In the genomic region with DNA sequence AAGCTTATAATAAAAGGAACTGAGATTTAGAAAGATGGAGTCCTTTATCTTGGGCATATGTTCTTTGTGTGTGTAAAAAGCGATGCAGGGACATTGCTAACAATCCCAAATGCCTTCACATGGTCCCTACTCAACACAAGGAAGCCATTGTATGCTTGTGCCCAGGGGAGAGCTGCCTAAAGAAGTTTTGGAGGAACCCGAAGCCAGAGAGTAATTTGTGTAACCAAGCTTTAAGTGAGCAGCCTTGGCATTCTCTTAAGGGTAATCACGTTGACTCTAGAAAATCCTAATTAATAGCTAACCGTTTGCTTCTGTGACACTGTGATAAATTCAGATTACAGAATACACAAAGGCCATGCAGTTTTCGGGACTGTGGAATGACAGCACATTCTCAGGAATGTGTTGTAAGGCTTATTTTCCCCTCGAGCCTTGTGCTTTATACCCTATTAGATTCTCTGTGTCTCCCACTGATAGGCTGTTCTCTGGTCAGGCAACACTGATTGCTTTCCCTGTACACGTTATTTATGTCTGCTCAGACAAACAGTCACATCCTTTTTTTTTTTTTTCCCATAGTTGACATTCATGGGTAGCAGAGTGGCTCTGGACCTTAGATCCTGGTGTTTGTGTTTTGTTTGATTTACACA, we compare ENCODE assay signal across 18 mouse cellular contexts. TPM values are rescaled to one million over a fixed set of nuclear protein-coding genes. Genes with fewer than 3 reads are reported as not detected.
DNase-seq lines count a peak whose midpoint lies in the region; ATAC-seq and TF ChIP-seq lines count a peak whose summit lies in the region.
"Had no signal": no experiment of that assay in that cellular context is flagged by ENCODE, and none has a peak within 500 bp of the region (broad histone marks: within the 10 kb centered on the region; RNA-seq: fewer than 3 reads in every experiment).

No protein-coding gene starts in this region.

- no peaks in the 10 kb centered on the region for H3K9me3 ChIP-seq in kidney, embryonic 14.5 days (ENCODE audit: control insufficient read depth, low read length)
- no peaks in the 10 kb centered on the region for H3K9me3 ChIP-seq in stomach, postnatal 0 days (ENCODE audit: control insufficient read depth, low read length)

- DNase-seq in embryo, embryonic 10.5 days (ENCODE audit: low spot score): peak; percentile 17
- no peak for DNase-seq in embryo, embryonic 10 days (ENCODE audit: low spot score)
- no peak for DNase-seq in kidney, postnatal 10 days
- peak; percentile 78 for DNase-seq in brain, embryonic 14.5 days (ENCODE audit: low read depth)
- DNase-seq in mesoderm, embryonic 11.5 days (ENCODE audit: low read depth, low spot score): peak; percentile 17
- no peak for DNase-seq in spleen, adult 18-20 months
- DNase-seq in stomach, postnatal 0 days (ENCODE audit: low spot score): no peak
- DNase-seq: adrenal gland, postnatal 36 days; cerebellum, adult 9-11 months; heart, adult 11 months; kidney, postnatal 36 days; liver; lung, embryonic 14.5 days; thymus, adult 2 months had no signal

- H3K4me3 ChIP-seq in kidney, embryonic 14.5 days (ENCODE audit: low read length): no peak overlapping the region
- no peak overlapping the region for H3K4me3 ChIP-seq in stomach, postnatal 0 days (ENCODE audit: low read depth, low read length)
- H3K4me3 ChIP-seq: erythroblast, embryonic 14.5 days had no signal

- WGBS in kidney, embryonic 14.5 days: 30% methylated on average over 7 of the region's 7 CpGs
- WGBS in stomach, postnatal 0 days: 31% methylated on average over 7 of the region's 7 CpGs

- H3K9ac ChIP-seq in kidney, embryonic 14.5 days (ENCODE audit: low read depth, low read length): no peak overlapping the region
- no peak overlapping the region for H3K9ac ChIP-seq in stomach, postnatal 0 days (ENCODE audit: low read length)
- H3K9ac ChIP-seq: lung, embryonic 14.5 days had no signal

- ATAC-seq in kidney, embryonic 14.5 days (ENCODE audit: low FRiP score, low TSS enrichment): peak; percentile 59; the same call in 1 of the 2 replicates
- no peak for ATAC-seq in stomach, postnatal 0 days (ENCODE audit: low FRiP score, low TSS enrichment)

- TF ChIP-seq POLR2A in brain, embryonic 14.5 days (IDR thresholded peaks at IDR 0.05; ENCODE audit: borderline replicate concordance, extremely low read depth, insufficient read depth, insufficient read length, poor library complexity, severe bottlenecking): no peak

- H3K36me3 ChIP-seq in kidney, embryonic 14.5 days (ENCODE audit: control insufficient read depth, insufficient read depth, low read length): no peaks in the 10 kb centered on the region
- H3K36me3 ChIP-seq in stomach, postnatal 0 days (ENCODE audit: control insufficient read depth, insufficient read depth, low read length): no peaks in the 10 kb centered on the region

- no peak for TF ChIP-seq EP300 in stomach, postnatal 0 days (optimal IDR thresholded peaks at IDR 0.05)

- no peak overlapping the region for H3K27ac ChIP-seq in kidney, embryonic 14.5 days (ENCODE audit: low read depth, low read length)
- H3K27ac ChIP-seq in stomach, postnatal 0 days (replicated peaks): no peak overlapping the region
- H3K27ac ChIP-seq: macrophage had no signal

- no peaks in the 10 kb centered on the region for H3K27me3 ChIP-seq in kidney, embryonic 14.5 days (ENCODE audit: control insufficient read depth, insufficient read depth, low read length)
- no peaks in the 10 kb centered on the region for H3K27me3 ChIP-seq in stomach, postnatal 0 days (ENCODE audit: control insufficient read depth, insufficient read depth, low read length)

- no peaks in the 10 kb centered on the region for H3K4me1 ChIP-seq in kidney, embryonic 14.5 days (ENCODE audit: control insufficient read depth, insufficient read depth, low read length)
- no peaks in the 10 kb centered on the region for H3K4me1 ChIP-seq in stomach, postnatal 0 days (replicated peaks; ENCODE audit: control insufficient read depth, insufficient read depth)

- no peak for TF ChIP-seq CTCF in brain, embryonic 14.5 days (IDR thresholded peaks at IDR 0.05; ENCODE audit: borderline replicate concordance, extremely low read depth, insufficient read depth, insufficient read length)
- TF ChIP-seq CTCF in stomach, postnatal 0 days (IDR thresholded peaks at IDR 0.05; ENCODE audit: low read depth): no peak

- H3K4me2 ChIP-seq in kidney, embryonic 14.5 days (replicated peaks; ENCODE audit: low read depth, low read length): no peak overlapping the region
- no peak overlapping the region for H3K4me2 ChIP-seq in stomach, postnatal 0 days (replicated peaks; ENCODE audit: low read depth)
- H3K4me2 ChIP-seq: lung, embryonic 14.5 days had no signal

RNA-seq across cellular contexts. Expression of gene Dcbld1, which starts 9.4 kb away (rescaled TPM):
- 18.9 and 26.5 TPM in 2 replicates for polyA plus RNA-seq in kidney, embryonic 14.5 days (2014; fragmentation: Nextera tagmentation; extraction: Ambion mirVana)
- 10.3 and 13.3 TPM in 2 replicates for polyA plus RNA-seq in brain, embryonic 14.5 days (2012; rRNA removed)
- 16.6 and 18.6 TPM in 2 replicates for polyA plus RNA-seq in stomach, postnatal 0 days (2015; fragmentation: Nextera tagmentation; extraction: Ambion mirVana)

RNA-seq across cellular contexts. Expression of gene Ros1, which starts 47.8 kb away (rescaled TPM):
- 3.7 and 4.9 TPM in 2 replicates for polyA plus RNA-seq in kidney, embryonic 14.5 days (2014; fragmentation: Nextera tagmentation; extraction: Ambion mirVana)
- not detected in 2 replicates for polyA plus RNA-seq in brain, embryonic 14.5 days (2012; rRNA removed)
- 0.10 and 0.13 TPM in 2 replicates for polyA plus RNA-seq in stomach, postnatal 0 days (2015; fragmentation: Nextera tagmentation; extraction: Ambion mirVana)
- polyA plus RNA-seq: erythroblast, embryonic 14.5 days; heart, embryonic 16.5 days; macrophage; thymus, adult 2 months had no signal

Comparison
In these comparisons a context has a peak if more than half of its experiments do, and no peak if none do; other contexts are left out.
1. DNase-seq: peak in embryo, embryonic 10.5 days (single experiment), brain, embryonic 14.5 days (single experiment) and mesoderm, embryonic 11.5 days (single experiment); none in embryo, embryonic 10 days (single experiment), kidney, postnatal 10 days (single experiment), spleen, adult 18-20 months (0 of 2) and stomach, postnatal 0 days (single experiment).